Mouse (Mus musculus): ENCODE results near the gene Elane.

DNA sequence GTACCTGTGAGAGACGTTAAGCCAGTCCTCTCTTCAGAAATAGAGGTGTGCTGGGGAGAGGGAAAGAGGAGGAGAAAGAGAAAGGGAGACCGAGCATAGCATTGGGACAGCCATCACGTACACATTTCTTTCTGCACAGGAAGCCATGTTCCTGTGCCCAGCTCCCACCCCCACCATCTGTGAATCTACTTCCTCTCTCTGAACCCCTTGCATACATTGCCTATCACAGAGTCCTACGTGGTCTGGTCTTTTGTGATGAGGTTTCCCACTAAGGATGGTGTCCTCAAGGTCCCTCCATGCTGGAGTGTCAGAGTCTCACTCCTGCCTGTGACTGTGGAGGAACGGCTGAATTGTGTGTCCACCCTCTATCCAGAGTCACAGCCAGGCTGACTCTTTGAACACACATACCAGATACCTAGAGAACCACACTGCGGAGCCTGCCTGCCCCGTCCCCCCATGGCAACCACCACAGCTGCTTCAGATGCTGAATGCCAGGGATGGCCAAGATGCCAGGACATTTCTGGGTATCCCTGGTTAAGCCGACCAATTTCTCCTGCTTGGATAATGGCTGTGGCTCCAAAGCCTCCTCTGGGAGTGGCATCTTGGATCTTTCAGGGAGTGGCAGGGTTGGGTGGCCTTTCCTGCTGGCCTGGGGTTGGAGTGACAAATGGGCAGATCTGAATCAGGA is 36.0 kb upstream of the Elane start:
- no peak for TF ChIP-seq ETS1 (IDR thresholded peaks at IDR 0.05; ENCODE audit: low read depth, low read length)
- TF ChIP-seq CTCF (IDR thresholded peaks at IDR 0.05 in 2 of 3, conservative IDR thresholded peaks at IDR 0.05 in 1 of 3; ENCODE audit: control insufficient read depth in 1 of 3, insufficient read depth in 1 of 3, low read depth in 2 of 3, low read length in 3 of 3, poor library complexity in 1 of 3, severe bottlenecking in 1 of 3) = no peak
- TF ChIP-seq ELF1 (IDR thresholded peaks at IDR 0.05; ENCODE audit: low read depth, low read length) = 0 out of 2 replicates have a peak, but pooled peaks have one; percentile 31
- TF ChIP-seq USF1 (IDR thresholded peaks at IDR 0.05; ENCODE audit: low read depth, low read length) = no peak
- TF ChIP-seq ZC3H11A (IDR thresholded peaks at IDR 0.05; ENCODE audit: low read depth, low read length) = no peak
- TF ChIP-seq GATA1 (IDR thresholded peaks at IDR 0.05; ENCODE audit: low read depth, low read length) = no peak
- TF ChIP-seq POLR2AphosphoS5 (IDR thresholded peaks at IDR 0.05; ENCODE audit: borderline replicate concordance, low read depth, low read length) = no peak
- no peak for TF ChIP-seq EP300 (IDR thresholded peaks at IDR 0.05; ENCODE audit: low read depth in 1 of 2, low read length in 2 of 2)
- TF ChIP-seq MAX (IDR thresholded peaks at IDR 0.05; ENCODE audit: low read length) = no peak
- TF ChIP-seq POLR2A (IDR thresholded peaks at IDR 0.05; ENCODE audit: control insufficient read depth in 1 of 2, insufficient read depth in 1 of 2, low read depth in 1 of 2, low read length in 2 of 2, poor library complexity in 1 of 2) = peak in 1 of 2 experiments; percentile 48; a peak in 1 of 4 replicates
- no peak for TF ChIP-seq POLR2AphosphoS2 (IDR thresholded peaks at IDR 0.05; ENCODE audit: low read length)
- no peak for TF ChIP-seq BHLHE40 (IDR thresholded peaks at IDR 0.05; ENCODE audit: borderline replicate concordance, low read depth, low read length)
- TF ChIP-seq MYC (IDR thresholded peaks at IDR 0.05; ENCODE audit: low read depth, low read length) = peak; percentile 54; the same call in 1 of the 2 replicates
